Mouse (Mus musculus) cerebral cortex, adult 2 months (tissue): ENCODE measurements around the gene E2f3.

Experiments used
- WGBS: fragments of 180-500 bp; shearing (Covaris S2); methylation state at CpG from one replicate; pipeline ENCODE4 v1.1.7; 2018; 5-methylcytosine and 5-hydroxymethylcytosine counted together

E2f3 gene

GRCm38 (mm10) chr13:29979140-29979564, 6.7 kb downstream of the E2f3 start:
- 79% methylated on average over 7 of the region's 7 CpGs for WGBS

- 93% methylated on average over 11 of the region's 11 CpGs for whole genome bisulfite sequencing
Observed at GRCm38 (mm10) chr13:29977358-29977757, 8.5 kb downstream of the E2f3 start.

GRCm38 (mm10) chr13:29974066-29974465, 11.8 kb downstream of the E2f3 start:
- WGBS: 91% methylated on average over 5 of the region's 5 CpGs

- 85% methylated on average over 6 of the region's 6 CpGs for WGBS
Observed at GRCm38 (mm10) chr13:29973610-29974009, 12.3 kb downstream of the E2f3 start.

GRCm38 (mm10) chr13:29970333-29970732, 15.5 kb downstream of the E2f3 start:
- WGBS: 97% methylated on average over 7 of the region's 7 CpGs

GRCm38 (mm10) chr13:29968636-29969035, 17.2 kb downstream of the E2f3 start:
- WGBS: 94% methylated on average over 7 of the region's 7 CpGs

GRCm38 (mm10) chr13:29967367-29967766, 18.5 kb downstream of the E2f3 start:
- WGBS: 93% methylated on average over 5 of the region's 5 CpGs

- 94% methylated on average over 8 of the region's 8 CpGs for WGBS
Observed at GRCm38 (mm10) chr13:29966966-29967365, 18.9 kb downstream of the E2f3 start.

GRCm38 (mm10) chr13:29964087-29964486, 21.8 kb downstream of the E2f3 start:
- WGBS: 95% methylated on average over 6 of the region's 6 CpGs

- WGBS: 90% methylated on average over 6 of the region's 6 CpGs
Observed at GRCm38 (mm10) chr13:29960416-29960815, 25.4 kb downstream of the E2f3 start.

- 74% methylated on average over 9 of the region's 9 CpGs for WGBS
Observed at GRCm38 (mm10) chr13:29957731-29958254, 28.1 kb downstream of the E2f3 start.

- 85% methylated on average over 12 of the region's 12 CpGs for WGBS
Observed at GRCm38 (mm10) chr13:29956821-29957421, 28.9 kb downstream of the E2f3 start.

GRCm38 (mm10) chr13:29955296-29955695, 30.6 kb downstream of the E2f3 start:
- 71% methylated on average over 11 of the region's 11 CpGs for WGBS

GRCm38 (mm10) chr13:29954741-29955140, 31.1 kb downstream of the E2f3 start:
- WGBS: 91% methylated on average over 10 of the region's 10 CpGs

- WGBS: 90% methylated on average over 4 of the region's 4 CpGs
Observed at GRCm38 (mm10) chr13:29953417-29954045, 32.3 kb downstream of the E2f3 start.

- 44% methylated on average over 8 of the region's 8 CpGs for WGBS
Observed at GRCm38 (mm10) chr13:29946045-29946444, 39.8 kb downstream of the E2f3 start.

- WGBS: 80% methylated on average over 9 of the region's 9 CpGs
Observed at GRCm38 (mm10) chr13:29944915-29945570, 40.8 kb downstream of the E2f3 start.

GRCm38 (mm10) chr13:29944493-29944892, 41.4 kb downstream of the E2f3 start:
- WGBS: 70% methylated on average over 8 of the region's 8 CpGs

GRCm38 (mm10) chr13:29943541-29944039, 42.3 kb downstream of the E2f3 start:
- WGBS: 47% methylated on average over 3 of the region's 3 CpGs

GRCm38 (mm10) chr13:29940071-29940470, 45.8 kb downstream of the E2f3 start:
- WGBS: 89% methylated on average over 7 of the region's 7 CpGs

GRCm38 (mm10) chr13:29939399-29939798, 46.5 kb downstream of the E2f3 start:
- 77% methylated on average over 4 of the region's 4 CpGs for WGBS

GRCm38 (mm10) chr13:29938776-29939175, 47.1 kb downstream of the E2f3 start:
- WGBS: 86% methylated on average over 6 of the region's 6 CpGs

GRCm38 (mm10) chr13:29926168-29926567, 59.7 kb downstream of the E2f3 start:
- 60% methylated on average over 3 of the region's 3 CpGs for WGBS
